Mouse (Mus musculus): ENCODE measurements around the gene Mpzl2.

Mpzl2 gene

GRCm38 (mm10) chr9:45090811-45091210 is 51.2 kb downstream of the Mpzl2 start:
- DNase-seq = no peak

GRCm38 (mm10) chr9:45092641-45093040 is 53.0 kb downstream of the Mpzl2 start:
- DNase-seq = peak; percentile 19

GRCm38 (mm10) chr9:45095149-45095937 is 55.7 kb downstream of the Mpzl2 start:
- peak; percentile 37 for DNase-seq

GRCm38 (mm10) chr9:45097877-45098276 is 58.3 kb downstream of the Mpzl2 start:
- no peak for DNase-seq

GRCm38 (mm10) chr9:45098426-45098825 is 58.8 kb downstream of the Mpzl2 start:
- DNase-seq = no peak

GRCm38 (mm10) chr9:45102528-45102927 is 62.9 kb downstream of the Mpzl2 start:
- DNase-seq = no peak

- DNase-seq = no peak
These were observed 63.8 kb downstream of the Mpzl2 start for GRCm38 (mm10) chr9:45103211-45103979.

Measured in lung, postnatal 14 days (tissue).